Mouse (Mus musculus) heart, embryonic 12.5 days (tissue): ENCODE results near the gene Gm38392. TPM values are rescaled to one million over a fixed set of nuclear protein-coding genes. Genes with fewer than 3 reads are reported as not detected.
"Not testable (repeated sequence)": the region's sequence is repeated elsewhere in the genome, so short reads cannot be mapped to it uniquely, and the experiment has no call there.

Experiments used
- ATAC-seq: fragments of 200-750 bp; cut with Nextera tagmentation; 2 replicates; pipeline ENCODE4 v1.8.0; 2017; ENCODE audit warnings: moderate TSS enrichment, moderate library complexity; ENCODE audit not compliant: insufficient number of reproducible peaks, low FRiP score
- H3K27ac ChIP-seq: fragments of 300-500 bp; sonication (generic); 2 replicates; pipeline ENCODE4 v1.5.1; 2016; ENCODE audit warnings: mild to moderate bottlenecking, moderate library complexity; ENCODE audit not compliant: poor library complexity, severe bottlenecking
- H3K27me3 ChIP-seq: fragments of 300-500 bp; sonication (generic); replicated peaks from 2 replicates; pipeline ENCODE4 v1.6.1; 2016; ENCODE audit warnings: mild to moderate bottlenecking, moderate library complexity
- H3K36me3 ChIP-seq: fragments of 300-500 bp; sonication (generic); 2 replicates; pipeline ENCODE4 v1.6.1; 2016; ENCODE audit warnings: mild to moderate bottlenecking, moderate library complexity
- H3K4me1 ChIP-seq: fragments of 300-500 bp; sonication (generic); replicated peaks from 2 replicates; pipeline ENCODE4 v1.6.1; 2016; ENCODE audit warnings: mild to moderate bottlenecking
- H3K4me2 ChIP-seq: fragments of 300-500 bp; sonication (generic); 2 replicates; pipeline ENCODE4 v1.6.1; 2016; ENCODE audit warnings: mild to moderate bottlenecking, moderate library complexity
- H3K4me3 ChIP-seq: fragments of 300-500 bp; sonication (generic); 2 replicates; pipeline ENCODE4 v1.5.1; 2016; ENCODE audit warnings: mild to moderate bottlenecking
- H3K9ac ChIP-seq: fragments of 300-500 bp; sonication (generic); 2 replicates; pipeline ENCODE4 v1.6.1; 2016; ENCODE audit warnings: mild to moderate bottlenecking, moderate library complexity
- H3K9me3 ChIP-seq: fragments of 300-500 bp; sonication (generic); replicated peaks from 2 replicates; pipeline ENCODE4 v1.6.1; 2016; ENCODE audit warnings: mild to moderate bottlenecking, moderate library complexity
- WGBS: fragments of 180-500 bp; shearing (Covaris S2); methylation state at CpG from one replicate; pipeline ENCODE4 v1.1.7; 2016; 5-methylcytosine and 5-hydroxymethylcytosine counted together
- polyA plus RNA-seq: library from polyadenylated mRNA; unstranded; fragments of >200 nt; fragmentation: Nextera tagmentation; extraction: Ambion mirVana; gene quantifications from 2 replicates; pipeline ENCODE4 v1.2.1, GENCODE M21; 2016

Gene Gm38392
- polyA plus RNA-seq, 1 experiment from 2014 or later = not detected

DNA sequence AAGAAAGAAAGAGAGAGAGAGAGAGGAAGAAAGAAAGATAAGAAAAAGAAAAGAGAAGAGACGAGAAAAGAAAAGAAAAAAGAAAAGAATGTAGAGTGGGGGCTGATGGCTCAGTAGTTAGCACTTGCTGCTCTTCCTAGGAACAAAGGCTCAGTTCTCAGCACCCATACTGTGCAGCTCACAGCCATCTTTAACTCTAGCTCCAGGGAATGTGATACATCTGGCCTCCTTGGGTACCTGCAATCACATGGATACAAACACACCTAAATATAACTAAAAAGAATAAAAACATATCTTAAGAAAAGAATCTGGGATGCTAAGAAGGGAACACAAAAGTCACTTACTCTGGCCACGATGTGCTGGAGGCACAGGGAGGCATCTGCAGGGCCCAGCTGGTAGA lies 10.9 kb downstream of the Gm38392 start:
- ATAC-seq = no peak
- H3K4me2 ChIP-seq = no peak overlapping the region
- H3K36me3 ChIP-seq = no peaks in the 10 kb centered on the region
- H3K4me1 ChIP-seq = no peaks in the 10 kb centered on the region
- no peak overlapping the region for H3K27ac ChIP-seq
- no peak overlapping the region for H3K4me3 ChIP-seq
- no peaks in the 10 kb centered on the region for H3K9me3 ChIP-seq
- H3K9ac ChIP-seq = no peak overlapping the region
- no peaks in the 10 kb centered on the region for H3K27me3 ChIP-seq
- 74% methylated on average over 2 of the region's 2 CpGs for WGBS

GRCm38 (mm10) chr3:88274002-88274401 lies 13.0 kb downstream of the Gm38392 start:
- ATAC-seq = no peak
- 86% methylated on average over 4 of the region's 4 CpGs for WGBS
- no peak overlapping the region for H3K4me2 ChIP-seq
- H3K36me3 ChIP-seq = no peaks in the 10 kb centered on the region
- H3K4me1 ChIP-seq = no peaks in the 10 kb centered on the region
- no peak overlapping the region for H3K4me3 ChIP-seq
- no peaks in the 10 kb centered on the region for H3K9me3 ChIP-seq
- no peak overlapping the region for H3K9ac ChIP-seq
- H3K27ac ChIP-seq = no peak overlapping the region
- no peaks in the 10 kb centered on the region for H3K27me3 ChIP-seq

GRCm38 (mm10) chr3:88271859-88272258 lies 15.2 kb downstream of the Gm38392 start:
- Histone ChIP-seq H3K27ac (no peak overlapping the region), H3K4me2 (no peak overlapping the region), H3K9me3 (no peaks in the 10 kb centered on the region), H3K36me3 (no peaks in the 10 kb centered on the region), H3K27me3 (no peaks in the 10 kb centered on the region), H3K4me1 (no peaks in the 10 kb centered on the region), H3K9ac (no peak overlapping the region), H3K4me3 (no peak overlapping the region)
- ATAC-seq = no peak
- 81% methylated on average over 3 of the region's 3 CpGs for WGBS

GRCm38 (mm10) chr3:88271298-88271697 lies 15.7 kb downstream of the Gm38392 start:
- WGBS = 76% methylated on average over 2 of the region's 2 CpGs
- not testable (repeated sequence) for H3K4me2 ChIP-seq, H3K27me3 ChIP-seq, ATAC-seq, H3K9ac ChIP-seq, H3K4me3 ChIP-seq, H3K4me1 ChIP-seq, H3K27ac ChIP-seq, H3K36me3 ChIP-seq, H3K9me3 ChIP-seq

DNA sequence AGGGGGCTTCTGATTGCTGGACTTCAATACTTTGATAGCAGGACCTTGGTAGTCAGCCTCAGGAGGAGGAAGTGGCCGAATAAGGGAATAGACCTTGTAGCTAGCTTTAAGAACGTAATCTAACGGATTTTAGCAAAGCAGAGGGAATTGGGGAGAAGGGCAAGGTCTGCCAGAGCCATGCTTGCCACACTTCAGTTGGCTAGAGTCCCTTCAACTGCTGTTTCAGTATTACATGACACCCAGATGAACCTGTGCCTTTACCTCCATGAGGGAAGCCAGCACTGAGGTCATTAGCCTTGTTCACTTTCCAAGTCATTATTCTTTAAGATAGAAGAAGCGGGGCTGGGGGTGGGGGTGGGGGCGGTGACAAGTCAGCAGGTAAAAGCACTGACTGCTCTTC lies 18.0 kb downstream of the Gm38392 start:
- Histone ChIP-seq H3K9me3 (no peaks in the 10 kb centered on the region), H3K36me3 (no peaks in the 10 kb centered on the region), H3K27me3 (no peaks in the 10 kb centered on the region), H3K4me1 (no peaks in the 10 kb centered on the region), H3K4me3 (no peak overlapping the region), H3K9ac (no peak overlapping the region), H3K27ac (no peak overlapping the region), H3K4me2 (no peak overlapping the region)
- no peak for ATAC-seq
- 78% methylated on average over 5 of the region's 5 CpGs for WGBS

GRCm38 (mm10) chr3:88268014-88268413 lies 19.0 kb downstream of the Gm38392 start:
- H3K27me3 ChIP-seq, ATAC-seq, H3K27ac ChIP-seq, H3K4me1 ChIP-seq, H3K9me3 ChIP-seq, H3K4me2 ChIP-seq, H3K36me3 ChIP-seq, H3K4me3 ChIP-seq, H3K9ac ChIP-seq: not testable (repeated sequence)
- WGBS = 57% methylated on average over 6 of the region's 6 CpGs

DNA sequence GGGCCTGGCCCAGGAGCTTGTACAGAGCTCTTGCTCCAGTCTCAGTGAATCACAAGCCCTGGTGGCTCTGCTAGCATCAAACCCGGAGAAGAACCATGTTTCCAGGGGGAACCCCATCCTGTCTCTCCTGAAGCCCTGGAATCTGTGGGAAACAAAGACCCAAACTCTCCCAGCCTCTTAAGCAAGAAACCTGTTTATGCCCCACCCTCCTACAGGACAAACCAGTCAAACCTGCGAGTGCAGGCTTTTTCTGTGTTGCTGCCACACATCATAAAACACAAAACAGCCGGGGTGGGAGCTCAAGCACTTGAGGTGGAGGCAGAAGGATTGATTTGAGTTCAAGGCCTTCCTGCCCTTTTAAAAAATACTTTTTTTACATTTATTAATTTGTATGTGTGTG lies 24.7 kb downstream of the Gm38392 start:
- no peak for ATAC-seq
- Histone ChIP-seq H3K4me3 (no peak overlapping the region), H3K9me3 (no peaks in the 10 kb centered on the region), H3K36me3 (no peaks in the 10 kb centered on the region), H3K4me2 (no peak overlapping the region), H3K27me3 (peaks cover 6% of the 10 kb centered on the region), H3K27ac (no peak overlapping the region), H3K4me1 (no peaks in the 10 kb centered on the region), H3K9ac (no peak overlapping the region)
- WGBS = 64% methylated on average over 3 of the region's 3 CpGs

GRCm38 (mm10) chr3:88256382-88256781 lies 30.6 kb downstream of the Gm38392 start:
- Histone ChIP-seq H3K36me3 (no peaks in the 10 kb centered on the region), H3K4me3 (no peak overlapping the region), H3K9me3 (no peaks in the 10 kb centered on the region), H3K27ac (no peak overlapping the region), H3K27me3 (peaks cover 64% of the 10 kb centered on the region), H3K9ac (no peak overlapping the region), H3K4me2 (no peak overlapping the region), H3K4me1 (peaks cover 9% of the 10 kb centered on the region)
- ATAC-seq = no peak
- WGBS = 56% methylated on average over 7 of the region's 7 CpGs

DNA sequence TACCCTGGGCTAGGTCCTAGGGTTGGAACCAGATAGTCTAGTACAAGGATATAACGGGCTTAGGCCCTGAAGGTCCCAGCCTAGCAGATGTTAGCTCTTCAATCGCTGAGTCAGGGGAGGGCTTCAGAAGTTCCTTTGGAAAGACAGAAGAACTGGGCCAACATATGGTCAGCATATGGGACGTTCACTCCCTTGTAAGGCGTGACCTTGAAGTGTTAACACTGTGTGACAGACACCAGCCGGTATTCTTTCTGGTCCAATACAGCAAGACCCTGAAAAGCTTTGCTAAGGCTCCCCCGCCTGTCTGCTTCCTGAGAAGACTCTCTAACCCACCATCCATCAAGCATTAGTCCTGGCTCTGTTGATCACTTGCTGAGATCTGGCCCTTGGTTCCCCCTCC lies 31.1 kb downstream of the Gm38392 start:
- Histone ChIP-seq H3K27ac (no peak overlapping the region), H3K4me2 (no peak overlapping the region), H3K9me3 (no peaks in the 10 kb centered on the region), H3K4me3 (no peak overlapping the region), H3K4me1 (peaks cover 9% of the 10 kb centered on the region), H3K36me3 (no peaks in the 10 kb centered on the region), H3K9ac (no peak overlapping the region), H3K27me3 (peaks cover 67% of the 10 kb centered on the region)
- ATAC-seq = no peak
- 44% methylated on average over 6 of the region's 6 CpGs for whole genome bisulfite sequencing

DNA sequence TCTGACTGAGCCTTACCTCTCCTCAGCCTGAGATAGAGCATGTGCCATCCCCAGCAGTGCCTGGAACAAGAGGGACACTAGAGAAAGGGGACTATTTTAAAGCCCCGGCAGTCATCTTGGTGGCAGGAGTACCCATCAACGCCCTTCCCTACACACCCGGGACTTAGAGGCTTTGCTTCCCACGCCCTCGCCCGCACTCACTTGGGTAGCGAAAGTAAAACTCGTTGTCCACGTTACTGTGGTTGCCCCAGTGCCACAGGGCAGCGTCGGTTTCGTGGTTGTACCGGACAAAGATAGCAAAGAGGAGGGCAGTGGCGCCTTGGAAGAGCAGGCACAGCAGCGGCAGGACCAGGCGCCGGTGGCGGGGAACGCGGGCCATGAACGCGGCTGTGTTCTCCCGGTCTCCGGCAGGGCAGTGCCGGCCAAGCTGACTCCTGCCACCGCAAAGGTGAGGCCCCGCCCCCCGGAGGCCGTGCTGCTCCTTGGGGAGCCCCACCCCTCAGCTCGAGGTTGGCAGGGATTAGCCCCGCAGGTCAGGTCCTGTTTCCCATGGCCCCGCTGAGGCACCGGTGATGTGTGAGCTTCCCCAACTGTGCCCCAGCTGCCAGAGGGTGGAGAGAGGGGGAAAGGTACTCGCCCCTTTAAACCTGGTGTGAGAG lies 32.6 kb downstream of the Gm38392 start, which contains the start of gene Rhbg:
TSS of gene Rhbg (minus strand) at position 442 of the 659 bp plus-strand sequence.
- Histone ChIP-seq H3K4me3 (peak within 1 kb of the TSS; percentile 47), H3K9me3 (no peaks in the 10 kb centered on the region), H3K27me3 (peaks cover 69% of the 10 kb centered on the region), H3K4me2 (peak within 1 kb of the TSS; percentile 77), H3K9ac (peak within 1 kb of the TSS; percentile 22), H3K4me1 (peaks cover 9% of the 10 kb centered on the region), H3K36me3 (no peaks in the 10 kb centered on the region), H3K27ac (no peak within 1 kb of the TSS)
- 0 out of 2 replicates have a peak, but pooled peaks have one; percentile 18 for ATAC-seq
- 3% methylated on average over 34 of the region's 34 CpGs for WGBS

- H3K27ac ChIP-seq = no peak overlapping the region
- H3K4me3 ChIP-seq = no peak overlapping the region
- no peak overlapping the region for H3K9ac ChIP-seq
- H3K4me1 ChIP-seq = peaks cover 9% of the 10 kb centered on the region
- no peaks in the 10 kb centered on the region for H3K9me3 ChIP-seq
- H3K27me3 ChIP-seq = peaks cover 77% of the 10 kb centered on the region
- H3K4me2 ChIP-seq = no peak overlapping the region
- no peak for ATAC-seq
- H3K36me3 ChIP-seq = no peaks in the 10 kb centered on the region
- whole genome bisulfite sequencing = 69% methylated on average over 6 of the region's 6 CpGs
Observed at GRCm38 (mm10) chr3:88252739-88253138, 34.3 kb downstream of the Gm38392 start.

- WGBS = 88% methylated on average over 11 of the region's 11 CpGs
- H3K4me2 ChIP-seq = no peak overlapping the region
- no peak for ATAC-seq
- no peaks in the 10 kb centered on the region for H3K4me1 ChIP-seq
- no peaks in the 10 kb centered on the region for H3K9me3 ChIP-seq
- H3K27me3 ChIP-seq = peaks cover 76% of the 10 kb centered on the region
- no peak overlapping the region for H3K9ac ChIP-seq
- no peak overlapping the region for H3K4me3 ChIP-seq
- no peak overlapping the region for H3K27ac ChIP-seq
- H3K36me3 ChIP-seq = no peaks in the 10 kb centered on the region
Observed at GRCm38 (mm10) chr3:88248406-88248805, 38.6 kb downstream of the Gm38392 start.
